Mouse (Mus musculus): ENCODE results near the gene Egr2.

DNA sequence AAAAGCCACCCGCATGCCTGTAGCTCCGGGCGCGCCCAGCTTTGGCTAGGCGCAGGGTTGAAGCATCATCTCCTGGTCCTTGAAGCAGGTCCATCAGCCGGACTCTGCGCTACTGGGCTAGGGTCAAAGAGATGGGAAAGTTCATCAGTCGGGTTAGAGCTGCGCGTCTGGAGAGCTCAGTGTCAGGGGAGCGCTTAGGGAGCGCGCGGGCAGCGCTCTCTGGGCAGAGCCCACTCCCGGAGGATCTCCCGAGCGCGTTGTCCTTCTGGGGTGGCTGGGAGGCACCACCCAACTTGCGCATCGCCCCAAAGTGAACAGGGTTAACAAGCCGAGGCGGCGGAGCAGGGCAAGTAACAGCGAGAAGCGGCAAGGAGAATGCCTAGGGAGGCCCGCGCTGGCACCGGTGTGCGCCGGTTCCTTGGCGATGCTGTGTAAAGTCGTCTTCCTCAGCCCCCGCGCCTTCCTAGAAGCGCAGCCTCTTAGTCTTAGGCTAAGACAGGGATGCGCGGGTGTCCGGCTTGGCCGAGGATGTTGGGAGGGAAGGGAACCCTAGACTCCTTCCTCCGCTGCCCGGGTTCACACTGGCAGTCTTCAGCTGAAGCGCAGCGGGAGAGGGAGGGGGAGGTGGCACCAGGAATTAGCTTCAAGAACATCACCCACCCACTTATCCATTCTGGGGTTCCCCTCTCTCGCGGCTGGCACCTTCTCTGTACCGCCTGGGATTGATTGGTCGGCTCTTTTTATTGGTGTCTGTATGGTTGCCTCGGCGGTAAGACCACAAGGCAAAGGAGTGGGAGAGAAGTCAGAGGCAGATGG is 3.5 kb downstream of the Egr2 start:
- TF ChIP-seq POLR2A (IDR thresholded peaks at IDR 0.05; ENCODE audit: insufficient read depth, low read length) = no peak
- no peak for TF ChIP-seq CTCF (IDR thresholded peaks at IDR 0.05; ENCODE audit: low read depth, low read length)
